In the genomic region with DNA sequence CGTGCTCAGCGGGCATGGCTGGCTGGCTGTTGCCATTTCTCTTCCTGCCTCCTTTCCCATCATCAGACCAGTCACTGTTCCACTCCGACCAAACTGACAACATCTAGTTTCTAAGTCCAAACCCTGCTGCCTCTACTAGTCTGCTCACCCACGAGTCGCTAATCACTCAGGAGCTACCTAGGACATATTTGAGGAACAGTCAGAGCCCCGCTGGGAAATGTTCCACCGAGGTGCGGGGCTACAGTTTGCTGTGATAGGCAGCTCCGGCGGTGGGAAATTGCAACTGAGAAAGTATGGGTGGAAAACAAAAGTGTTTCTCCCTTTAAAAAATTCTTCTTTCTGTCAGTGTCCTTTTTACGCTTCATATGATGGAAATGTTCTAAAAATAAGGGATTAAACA, we compare ENCODE assay signal across 12 mouse cellular contexts. TPM values are rescaled to one million over a fixed set of nuclear protein-coding genes. Genes with fewer than 3 reads are reported as not detected.
A peak's percentile ranks its signal among the peaks of the same experiment; 100 is the strongest.
DNase-seq lines count a peak whose midpoint lies in the region; ATAC-seq lines count a peak whose summit lies in the region.
"Had no signal": no experiment of that assay in that cellular context is flagged by ENCODE, and none has a peak within 500 bp of the region (broad histone marks: within the 10 kb centered on the region; RNA-seq: fewer than 3 reads in every experiment).

No protein-coding gene starts in this region.

- peak; percentile 59; the same call in 1 of the 2 replicates for ATAC-seq in neural tube, embryonic 11.5 days (ENCODE audit: insufficient read depth, low FRiP score, low TSS enrichment)
- peak; percentile 59; the same call in 1 of the 2 replicates for ATAC-seq in hindbrain, embryonic 11.5 days (ENCODE audit: low FRiP score)
- ATAC-seq in midbrain, embryonic 11.5 days (ENCODE audit: low FRiP score), result peak; percentile 54
- ATAC-seq: CD4-positive, CD25-positive, alpha-beta regulatory T cell, adult 4 months had no signal

- H3K36me3 ChIP-seq in neural tube, embryonic 11.5 days (ENCODE audit: control insufficient read depth, insufficient read depth, low read length), result no peaks in the 10 kb centered on the region
- H3K36me3 ChIP-seq in hindbrain, embryonic 11.5 days (ENCODE audit: control insufficient read depth, insufficient read depth, low read length), result no peaks in the 10 kb centered on the region
- H3K36me3 ChIP-seq in midbrain, embryonic 11.5 days (ENCODE audit: control insufficient read depth, insufficient read depth, low read length), result no peaks in the 10 kb centered on the region
- H3K36me3 ChIP-seq: stomach, embryonic 15.5 days had no signal

- no peaks in the 10 kb centered on the region for H3K27me3 ChIP-seq in neural tube, embryonic 11.5 days (ENCODE audit: control insufficient read depth, insufficient read depth, low read length)
- H3K27me3 ChIP-seq in hindbrain, embryonic 11.5 days (ENCODE audit: control insufficient read depth, insufficient read depth, low read length), result no peaks in the 10 kb centered on the region
- H3K27me3 ChIP-seq in midbrain, embryonic 11.5 days (ENCODE audit: control insufficient read depth, insufficient read depth, low read length), result no peaks in the 10 kb centered on the region
- H3K27me3 ChIP-seq: stomach, embryonic 15.5 days had no signal

- peaks cover 16% of the 10 kb centered on the region for H3K4me1 ChIP-seq in neural tube, embryonic 11.5 days (ENCODE audit: control insufficient read depth, insufficient read depth, low read length)
- H3K4me1 ChIP-seq in hindbrain, embryonic 11.5 days (replicated peaks; ENCODE audit: control insufficient read depth, insufficient read depth, low read length), result peaks cover 6% of the 10 kb centered on the region; the same call in 1 of the 2 replicates
- peaks cover 13% of the 10 kb centered on the region for H3K4me1 ChIP-seq in midbrain, embryonic 11.5 days (ENCODE audit: control insufficient read depth, insufficient read depth, low read length)

- no peak overlapping the region for H3K9ac ChIP-seq in neural tube, embryonic 11.5 days (ENCODE audit: low read length)
- peak overlapping the region; percentile 16; the same call in 1 of the 2 replicates for H3K9ac ChIP-seq in hindbrain, embryonic 11.5 days (ENCODE audit: low read depth, low read length)
- no peak overlapping the region for H3K9ac ChIP-seq in midbrain, embryonic 11.5 days (ENCODE audit: low read length)
- H3K9ac ChIP-seq: stomach, embryonic 15.5 days had no signal

- no peak overlapping the region; the same call in 1 of the 2 replicates for H3K4me2 ChIP-seq in neural tube, embryonic 11.5 days (ENCODE audit: low read depth)
- no peak overlapping the region; the same call in 1 of the 2 replicates for H3K4me2 ChIP-seq in hindbrain, embryonic 11.5 days (replicated peaks; ENCODE audit: low read depth, low read length)
- no peak overlapping the region for H3K4me2 ChIP-seq in midbrain, embryonic 11.5 days
- H3K4me2 ChIP-seq: stomach, embryonic 15.5 days had no signal

- DNase-seq in neural tube, embryonic 11.5 days (ENCODE audit: low spot score), result peak; percentile 49
- no peak for DNase-seq in neural tube, embryonic 10.5 days (ENCODE audit: extremely low spot score, low spot score)
- DNase-seq in hindbrain, embryonic 11.5 days (ENCODE audit: low spot score), result peak; percentile 49
- peak; percentile 87 for DNase-seq in midbrain, embryonic 11.5 days (ENCODE audit: low spot score, missing footprints)
- DNase-seq in right cerebral cortex, postnatal 25 days, result no peak
- DNase-seq in adrenal gland, adult 2 months, result no peak
- no peak for DNase-seq in gastrocnemius, postnatal 10 days
- DNase-seq: thymus, postnatal 36 days had no signal

- H3K27ac ChIP-seq in neural tube, embryonic 11.5 days (ENCODE audit: low read depth, low read length), result peak overlapping the region; percentile 61
- peak overlapping the region; percentile 84 for H3K27ac ChIP-seq in hindbrain, embryonic 11.5 days (ENCODE audit: low read depth, low read length)
- peak overlapping the region; percentile 60 for H3K27ac ChIP-seq in midbrain, embryonic 11.5 days (ENCODE audit: low read depth, low read length)
- H3K27ac ChIP-seq: stomach, embryonic 15.5 days had no signal

- no peak overlapping the region for H3K4me3 ChIP-seq in neural tube, embryonic 11.5 days (ENCODE audit: low read depth, low read length)
- no peak overlapping the region for H3K4me3 ChIP-seq in hindbrain, embryonic 11.5 days (ENCODE audit: low read depth, low read length)
- no peak overlapping the region for H3K4me3 ChIP-seq in midbrain, embryonic 11.5 days (ENCODE audit: low read depth, low read length)
- H3K4me3 ChIP-seq: stomach, embryonic 15.5 days had no signal

- no peaks in the 10 kb centered on the region for H3K9me3 ChIP-seq in neural tube, embryonic 11.5 days (ENCODE audit: control insufficient read depth, low read length)
- no peaks in the 10 kb centered on the region for H3K9me3 ChIP-seq in hindbrain, embryonic 11.5 days (ENCODE audit: control insufficient read depth, low read length)
- H3K9me3 ChIP-seq in midbrain, embryonic 11.5 days (ENCODE audit: control insufficient read depth, low read length), result no peaks in the 10 kb centered on the region
- H3K9me3 ChIP-seq: stomach, embryonic 15.5 days had no signal

- WGBS in neural tube, embryonic 11.5 days, result 38% methylated on average over 11 of the region's 11 CpGs
- WGBS in hindbrain, embryonic 11.5 days, result 42% methylated on average over 11 of the region's 11 CpGs
- WGBS in midbrain, embryonic 11.5 days, result 53% methylated on average over 11 of the region's 11 CpGs

RNA-seq across cellular contexts. Expression of a gene that starts 18.4 kb away (rescaled TPM):
- 116 and 129 TPM in 2 replicates for polyA plus RNA-seq in neural tube, embryonic 11.5 days (2014; fragmentation: Nextera tagmentation; extraction: Ambion mirVana)
- 166 and 168 TPM in 2 replicates for polyA plus RNA-seq in hindbrain, embryonic 11.5 days (2014; fragmentation: Nextera tagmentation; extraction: Ambion mirVana)
- 66.0 and 70.7 TPM in 2 replicates for polyA plus RNA-seq in midbrain, embryonic 11.5 days (2014; fragmentation: Nextera tagmentation; extraction: Ambion mirVana)
- 10 to 100 TPM; 41.5 to 67.3 TPM for total RNA-seq in adrenal gland, adult 2 months (2021)
- 186 and 275 TPM in 2 replicates for polyA plus RNA-seq in adrenal gland, adult 2 months (2012; rRNA removed)
- total RNA-seq in gastrocnemius, postnatal 10 days (2021), result 10 to 100 TPM; 17.6 to 21.1 TPM

RNA-seq across cellular contexts. Expression of a gene that starts 30.8 kb away (rescaled TPM):
- polyA plus RNA-seq in neural tube, embryonic 11.5 days (2014; fragmentation: Nextera tagmentation; extraction: Ambion mirVana), result 39.1 and 40.6 TPM in 2 replicates
- 43.9 and 48.5 TPM in 2 replicates for polyA plus RNA-seq in hindbrain, embryonic 11.5 days (2014; fragmentation: Nextera tagmentation; extraction: Ambion mirVana)
- 43.4 and 48.6 TPM in 2 replicates for polyA plus RNA-seq in midbrain, embryonic 11.5 days (2014; fragmentation: Nextera tagmentation; extraction: Ambion mirVana)
- 10 to 100 TPM; 26.7 to 32.9 TPM for total RNA-seq in adrenal gland, adult 2 months (2021)
- 1.9 and 2.3 TPM in 2 replicates for polyA plus RNA-seq in adrenal gland, adult 2 months (2012; rRNA removed)
- 10 to 100 TPM; 12.5 to 19.3 TPM for total RNA-seq in gastrocnemius, postnatal 10 days (2021)

RNA-seq across cellular contexts. Expression of a gene that starts 36.3 kb away (rescaled TPM):
- polyA plus RNA-seq in neural tube, embryonic 11.5 days (2014; fragmentation: Nextera tagmentation; extraction: Ambion mirVana), result 3.5 and 4.6 TPM in 2 replicates
- 4.1 and 4.4 TPM in 2 replicates for polyA plus RNA-seq in hindbrain, embryonic 11.5 days (2014; fragmentation: Nextera tagmentation; extraction: Ambion mirVana)
- polyA plus RNA-seq in midbrain, embryonic 11.5 days (2014; fragmentation: Nextera tagmentation; extraction: Ambion mirVana), result 2.8 and 3.7 TPM in 2 replicates
- 1 to 10 TPM; 1.4 to 3.4 TPM for total RNA-seq in adrenal gland, adult 2 months (2021)
- polyA plus RNA-seq in adrenal gland, adult 2 months (2012; rRNA removed), result 3.9 and 4.4 TPM in 2 replicates
- total RNA-seq in gastrocnemius, postnatal 10 days (2021), result 1 to 10 TPM; 5.6 to 6.9 TPM
- total RNA-seq: hematopoietic stem cell, adult 5-6 weeks; neutrophil, adult 5-6 weeks had no signal

RNA-seq across cellular contexts. Expression of a gene that starts 48.4 kb away (rescaled TPM):
- polyA plus RNA-seq in neural tube, embryonic 11.5 days (2014; fragmentation: Nextera tagmentation; extraction: Ambion mirVana), result 123 TPM in 2 replicates
- 124 and 138 TPM in 2 replicates for polyA plus RNA-seq in hindbrain, embryonic 11.5 days (2014; fragmentation: Nextera tagmentation; extraction: Ambion mirVana)
- 117 and 119 TPM in 2 replicates for polyA plus RNA-seq in midbrain, embryonic 11.5 days (2014; fragmentation: Nextera tagmentation; extraction: Ambion mirVana)
- total RNA-seq in adrenal gland, adult 2 months (2021), result 100 to 1,000 TPM; 164 to 202 TPM
- 358 and 395 TPM in 2 replicates for polyA plus RNA-seq in adrenal gland, adult 2 months (2012; rRNA removed)
- 10 to 100 TPM; 56.0 to 61.1 TPM for total RNA-seq in gastrocnemius, postnatal 10 days (2021)

Comparison
In these comparisons a context has a peak if more than half of its experiments do, and no peak if none do; other contexts are left out.
1. DNase-seq: peak in neural tube, embryonic 11.5 days (single experiment), hindbrain, embryonic 11.5 days (single experiment) and midbrain, embryonic 11.5 days (single experiment); none in neural tube, embryonic 10.5 days (single experiment), right cerebral cortex, postnatal 25 days (single experiment), adrenal gland, adult 2 months (single experiment) and gastrocnemius, postnatal 10 days (single experiment).
2. RNA of a gene that starts 30.8 kb away (polyA plus RNA-seq): 43.9 to 48.5 TPM in hindbrain, embryonic 11.5 days, 43.4 to 48.6 TPM in midbrain, embryonic 11.5 days and 39.1 to 40.6 TPM in neural tube, embryonic 11.5 days; 1.9 to 2.3 TPM in adrenal gland, adult 2 months; every median in the first group is over 10 times any median in the second.
3. Peak in every context shown above with its lines, with median percentiles within 50 percentile points of each other: ATAC-seq and H3K27ac ChIP-seq.